Mouse (Mus musculus): ENCODE measurements around the gene Gigyf2. TPM values are rescaled to one million over a fixed set of nuclear protein-coding genes. Genes with fewer than 3 reads are reported as not detected.

Gene Gigyf2
- total RNA-seq, 2 experiments from 2014 or later, result 85.0 to 133 TPM

Other genes starting within 250 kb of the Gigyf2 start
- not detected in 2 replicates for gene Alppl2, start 237.1 kb upstream of the Gigyf2 start, total RNA-seq (2014; fragmentation: Nextera tagmentation)
- not detected in 2 replicates for gene Alppl2, start 237.1 kb upstream of the Gigyf2 start, total RNA-seq (2017)
- gene Alpi, start 225.4 kb upstream of the Gigyf2 start, total RNA-seq (2014; fragmentation: Nextera tagmentation), result not detected in 2 replicates
- gene Alpi, start 225.4 kb upstream of the Gigyf2 start, total RNA-seq (2017), result not detected in 2 replicates
- not detected in 2 replicates for gene Akp3, start 202.0 kb upstream of the Gigyf2 start, total RNA-seq (2014; fragmentation: Nextera tagmentation)
- not detected in 2 replicates for gene Akp3, start 202.0 kb upstream of the Gigyf2 start, total RNA-seq (2017)
- gene Ecel1, start 170.5 kb upstream of the Gigyf2 start, total RNA-seq (2014; fragmentation: Nextera tagmentation), result not detected in 2 replicates
- gene Ecel1, start 170.5 kb upstream of the Gigyf2 start, total RNA-seq (2017), result not detected in 2 replicates
- gene Prss56, start 143.7 kb upstream of the Gigyf2 start, total RNA-seq (2014; fragmentation: Nextera tagmentation), result not detected in 2 replicates
- gene Prss56, start 143.7 kb upstream of the Gigyf2 start, total RNA-seq (2017), result not detected in 2 replicates
- gene Chrnd, start 136.4 kb upstream of the Gigyf2 start, total RNA-seq (2014; fragmentation: Nextera tagmentation), result not detected in 2 replicates
- gene Chrnd, start 136.4 kb upstream of the Gigyf2 start, total RNA-seq (2017), result not detected in 2 replicates
- gene Chrng, start 122.3 kb upstream of the Gigyf2 start, total RNA-seq (2014; fragmentation: Nextera tagmentation), result not detected in 2 replicates
- gene Chrng, start 122.3 kb upstream of the Gigyf2 start, total RNA-seq (2017), result not detected in 2 replicates
- 104 and 149 TPM in 2 replicates for gene Eif4e2, start 113.1 kb upstream of the Gigyf2 start, total RNA-seq (2014; fragmentation: Nextera tagmentation)
- gene Eif4e2, start 113.1 kb upstream of the Gigyf2 start, total RNA-seq (2017), result 241 and 258 TPM in 2 replicates
- not detected in 2 replicates for gene Efhd1, start 62.6 kb upstream of the Gigyf2 start, total RNA-seq (2014; fragmentation: Nextera tagmentation)
- gene Efhd1, start 62.6 kb upstream of the Gigyf2 start, total RNA-seq (2017), result not detected in 2 replicates
- gene Kcnj13, start 67.7 kb downstream of the Gigyf2 start, total RNA-seq (2014; fragmentation: Nextera tagmentation), result not detected in 2 replicates
- not detected in 2 replicates for gene Kcnj13, start 67.7 kb downstream of the Gigyf2 start, total RNA-seq (2017)
- gene Snorc, start 143.3 kb downstream of the Gigyf2 start, total RNA-seq (2014; fragmentation: Nextera tagmentation), result not detected in 2 replicates
- gene Snorc, start 143.3 kb downstream of the Gigyf2 start, total RNA-seq (2017), result not detected in 2 replicates
- gene Neu2, start 182.9 kb downstream of the Gigyf2 start, total RNA-seq (2014; fragmentation: Nextera tagmentation), result not detected in 2 replicates
- not detected in 2 replicates for gene Neu2, start 182.9 kb downstream of the Gigyf2 start, total RNA-seq (2017)
- not detected in 2 replicates for gene Ngef, start 246.9 kb downstream of the Gigyf2 start, total RNA-seq (2014; fragmentation: Nextera tagmentation)
- gene Ngef, start 246.9 kb downstream of the Gigyf2 start, total RNA-seq (2017), result not detected in 2 replicates

All from megakaryocyte-erythroid progenitor cell, adult 5-6 weeks (primary cell).